Mouse (Mus musculus) olfactory bulb, adult 2 months (tissue): ENCODE results near the gene Vcam1.

Experiments
- CTCF ChIP-seq: fragments of 200-500 bp; IDR thresholded peaks from 2 replicates; pipeline ENCODE4 v1.5.1; 2012; ENCODE audit warnings: low read depth, mild to moderate bottlenecking, low read length, moderate library complexity; ENCODE audit not compliant: insufficient read depth
- POLR2A ChIP-seq: fragments of 200-500 bp; IDR thresholded peaks from 2 replicates; pipeline ENCODE4 v1.6.1; 2012; ENCODE audit warnings: mild to moderate bottlenecking, low read depth, low read length, moderate library complexity; ENCODE audit not compliant: insufficient read depth

- TF ChIP-seq CTCF (no peak), POLR2A (no peak)
Measured at GRCm38 (mm10) chr3:116120391-116120790, 9.1 kb downstream of the Vcam1 start.
